Mouse (Mus musculus) liver, adult 2 months (tissue): ENCODE measurements around the gene Hrh1.

Experiments used
- CTCF ChIP-seq: fragments of 200-500 bp; IDR thresholded peaks from 2 replicates; pipeline ENCODE4 v1.5.1; 2011; ENCODE audit warnings: low read depth, low read length, control low read depth
- POLR2A ChIP-seq: fragments of 200-500 bp; IDR thresholded peaks from 2 replicates; pipeline ENCODE4 v1.6.1; 2011; ENCODE audit warnings: low read length, control low read depth; ENCODE audit not compliant: insufficient read depth; ENCODE audit errors: extremely low read depth

GRCm38 (mm10) chr6:114414510-114414909 lies 16.8 kb downstream of the Hrh1 start:
- no peak for TF ChIP-seq CTCF
- TF ChIP-seq POLR2A, result no peak
